Mouse (Mus musculus): ENCODE results near the gene Agap1. TPM values are rescaled to one million over a fixed set of nuclear protein-coding genes. Genes with fewer than 3 reads are reported as not detected.

The Agap1 gene
- polyA plus RNA-seq, 1 experiment: 31.6 TPM

GRCm38 (mm10) chr1:89781861-89782260 is 327.3 kb downstream of the Agap1 start:
- DNase-seq: peak; percentile 31
- peaks cover 3% of the 10 kb centered on the region; the same call in 1 of the 2 replicates for H3K4me1 ChIP-seq (ENCODE audit: control insufficient read depth, insufficient read depth, low read length)
- H3K36me3 ChIP-seq (ENCODE audit: control insufficient read depth, insufficient read depth, low read length): no peaks in the 10 kb centered on the region
- 54% methylated on average over 8 of the region's 8 CpGs for WGBS
- TF ChIP-seq CTCF (conservative IDR thresholded peaks at IDR 0.05; ENCODE audit: insufficient read depth, insufficient read length, low read depth, low read length): no peak
- TF ChIP-seq POLR2A (IDR thresholded peaks at IDR 0.05; ENCODE audit: low read depth, low read length): no peak
- no peak overlapping the region for H3K4me3 ChIP-seq (ENCODE audit: insufficient read depth, low read depth, low read length)
- no peak overlapping the region for H3K27ac ChIP-seq (ENCODE audit: insufficient read depth, low read depth, low read length)
- no peaks in the 10 kb centered on the region for H3K27me3 ChIP-seq (replicated peaks; ENCODE audit: control insufficient read depth, insufficient read depth, low read length)

- Histone ChIP-seq H3K4me3 (ENCODE audit: insufficient read depth, low read depth, low read length) (no peak overlapping the region), H3K36me3 (ENCODE audit: control insufficient read depth, insufficient read depth, low read length) (no peaks in the 10 kb centered on the region), H3K27me3 (replicated peaks; ENCODE audit: control insufficient read depth, insufficient read depth, low read length) (no peaks in the 10 kb centered on the region), H3K4me1 (ENCODE audit: control insufficient read depth, insufficient read depth, low read length) (no peaks in the 10 kb centered on the region), H3K27ac (ENCODE audit: insufficient read depth, low read depth, low read length) (no peak overlapping the region)
- TF ChIP-seq CTCF (conservative IDR thresholded peaks at IDR 0.05; ENCODE audit: insufficient read depth, insufficient read length, low read depth, low read length): no peak
- no peak for TF ChIP-seq POLR2A (IDR thresholded peaks at IDR 0.05; ENCODE audit: low read depth, low read length)
- 87% methylated on average over 6 of the region's 6 CpGs for WGBS
- DNase-seq: no peak
These were observed 332.2 kb downstream of the Agap1 start for GRCm38 (mm10) chr1:89786793-89787192.

GRCm38 (mm10) chr1:89798724-89799123 is 344.1 kb downstream of the Agap1 start:
- DNase-seq: no peak
- 84% methylated on average over 14 of the region's 14 CpGs for WGBS
- H3K4me3 ChIP-seq (ENCODE audit: insufficient read depth, low read depth, low read length): no peak overlapping the region
- H3K4me1 ChIP-seq (ENCODE audit: control insufficient read depth, insufficient read depth, low read length): no peaks in the 10 kb centered on the region
- TF ChIP-seq POLR2A (IDR thresholded peaks at IDR 0.05; ENCODE audit: low read depth, low read length) (no peak), CTCF (conservative IDR thresholded peaks at IDR 0.05; ENCODE audit: insufficient read depth, insufficient read length, low read depth, low read length) (no peak)
- H3K36me3 ChIP-seq (ENCODE audit: control insufficient read depth, insufficient read depth, low read length): no peaks in the 10 kb centered on the region
- H3K27me3 ChIP-seq (replicated peaks; ENCODE audit: control insufficient read depth, insufficient read depth, low read length): no peaks in the 10 kb centered on the region
- no peak overlapping the region for H3K27ac ChIP-seq (ENCODE audit: insufficient read depth, low read depth, low read length)

- Histone ChIP-seq H3K36me3 (ENCODE audit: control insufficient read depth, insufficient read depth, low read length) (no peaks in the 10 kb centered on the region; the same call in 1 of the 2 replicates), H3K4me3 (ENCODE audit: insufficient read depth, low read depth, low read length) (no peak overlapping the region), H3K27ac (ENCODE audit: insufficient read depth, low read depth, low read length) (no peak overlapping the region), H3K4me1 (ENCODE audit: control insufficient read depth, insufficient read depth, low read length) (no peaks in the 10 kb centered on the region), H3K27me3 (replicated peaks; ENCODE audit: control insufficient read depth, insufficient read depth, low read length) (no peaks in the 10 kb centered on the region)
- WGBS: 78% methylated on average over 5 of the region's 5 CpGs
- TF ChIP-seq POLR2A (IDR thresholded peaks at IDR 0.05; ENCODE audit: low read depth, low read length) (no peak), CTCF (conservative IDR thresholded peaks at IDR 0.05; ENCODE audit: insufficient read depth, insufficient read length, low read depth, low read length) (no peak)
- DNase-seq: no peak
These were observed 346.9 kb downstream of the Agap1 start for GRCm38 (mm10) chr1:89801506-89801905.

GRCm38 (mm10) chr1:89804981-89805380 is 350.4 kb downstream of the Agap1 start:
- H3K4me3 ChIP-seq (ENCODE audit: insufficient read depth, low read depth, low read length): no peak overlapping the region

GRCm38 (mm10) chr1:89812816-89813215 is 358.2 kb downstream of the Agap1 start:
- Histone ChIP-seq H3K27ac (ENCODE audit: insufficient read depth, low read depth, low read length) (no peak overlapping the region), H3K4me3 (ENCODE audit: insufficient read depth, low read depth, low read length) (no peak overlapping the region), H3K27me3 (replicated peaks; ENCODE audit: control insufficient read depth, insufficient read depth, low read length) (no peaks in the 10 kb centered on the region), H3K36me3 (ENCODE audit: control insufficient read depth, insufficient read depth, low read length) (no peaks in the 10 kb centered on the region), H3K4me1 (ENCODE audit: control insufficient read depth, insufficient read depth, low read length) (peaks cover 17% of the 10 kb centered on the region; the same call in 1 of the 2 replicates)
- WGBS: 77% methylated on average over 8 of the region's 8 CpGs
- peak; percentile 63 for DNase-seq
- TF ChIP-seq CTCF (conservative IDR thresholded peaks at IDR 0.05; ENCODE audit: insufficient read depth, insufficient read length, low read depth, low read length) (no peak), POLR2A (IDR thresholded peaks at IDR 0.05; ENCODE audit: low read depth, low read length) (no peak)

More at GRCm38 (mm10) chr1:89804981-89805380, 350.4 kb downstream of the Agap1 start:
- DNase-seq: no peak
- no peak overlapping the region for H3K27ac ChIP-seq (ENCODE audit: insufficient read depth, low read depth, low read length)
- H3K36me3 ChIP-seq (ENCODE audit: control insufficient read depth, insufficient read depth, low read length): no peaks in the 10 kb centered on the region; the same call in 1 of the 2 replicates
- TF ChIP-seq CTCF (conservative IDR thresholded peaks at IDR 0.05; ENCODE audit: insufficient read depth, insufficient read length, low read depth, low read length): no peak
- no peak for TF ChIP-seq POLR2A (IDR thresholded peaks at IDR 0.05; ENCODE audit: low read depth, low read length)
- WGBS: 85% methylated on average over 7 of the region's 7 CpGs
- no peaks in the 10 kb centered on the region for H3K27me3 ChIP-seq (replicated peaks; ENCODE audit: control insufficient read depth, insufficient read depth, low read length)
- H3K4me1 ChIP-seq (ENCODE audit: control insufficient read depth, insufficient read depth, low read length): no peaks in the 10 kb centered on the region

- Histone ChIP-seq H3K4me1 (ENCODE audit: control insufficient read depth, insufficient read depth, low read length) (peaks cover 17% of the 10 kb centered on the region; the same call in 1 of the 2 replicates), H3K36me3 (ENCODE audit: control insufficient read depth, insufficient read depth, low read length) (no peaks in the 10 kb centered on the region), H3K27ac (ENCODE audit: insufficient read depth, low read depth, low read length) (peak overlapping the region; percentile 73), H3K4me3 (ENCODE audit: insufficient read depth, low read depth, low read length) (no peak overlapping the region), H3K27me3 (replicated peaks; ENCODE audit: control insufficient read depth, insufficient read depth, low read length) (no peaks in the 10 kb centered on the region)
- WGBS: 28% methylated on average over 14 of the region's 14 CpGs
- no peak for TF ChIP-seq CTCF (conservative IDR thresholded peaks at IDR 0.05; ENCODE audit: insufficient read depth, insufficient read length, low read depth, low read length)
- TF ChIP-seq POLR2A (IDR thresholded peaks at IDR 0.05; ENCODE audit: low read depth, low read length): no peak
- peak; percentile 79 for DNase-seq
These were observed 362.0 kb downstream of the Agap1 start for GRCm38 (mm10) chr1:89816487-89817206.

Measured in kidney, adult 2 months (tissue).